Mouse (Mus musculus): ENCODE results near the gene Ciao2a.

DNA sequence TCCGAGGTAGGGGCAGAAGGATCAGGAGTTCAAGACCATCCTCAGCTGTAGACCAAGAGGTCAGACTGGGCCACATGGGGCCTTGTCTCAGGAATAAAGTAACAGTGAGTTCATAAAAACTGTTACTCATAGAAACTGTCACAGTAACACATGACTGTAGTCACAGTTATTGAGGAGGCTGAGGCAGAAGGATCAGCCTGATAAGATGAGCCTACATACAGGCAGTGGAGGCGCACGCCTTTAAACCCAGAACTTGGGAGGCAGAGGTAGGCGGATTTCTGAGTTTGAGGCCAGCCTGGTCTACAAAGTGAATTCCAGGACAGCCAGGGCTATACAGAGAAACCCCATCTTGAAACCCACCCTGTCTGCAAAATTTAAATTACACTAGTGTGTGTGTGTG is 6.3 kb upstream of the Ciao2a start:
- no peak for TF ChIP-seq POLR2A (IDR thresholded peaks at IDR 0.05; ENCODE audit: low read depth, low read length)
- no peak for TF ChIP-seq CTCF (IDR thresholded peaks at IDR 0.05; ENCODE audit: extremely low read depth, insufficient read length, insufficient replicate concordance, low read depth, low read length)

Measured in small intestine, adult 2 months (tissue).